Mouse (Mus musculus) forebrain, embryonic 13.5 days (tissue): ENCODE results near the gene Adamtsl1. TPM values are rescaled to one million over a fixed set of nuclear protein-coding genes. Genes with fewer than 3 reads are reported as not detected.
A peak's percentile ranks its signal among the peaks of the same experiment; 100 is the strongest.

Experiments used
- ATAC-seq: fragments of 200-750 bp; cut with Nextera tagmentation; 2 replicates; pipeline ENCODE4 v1.8.0; 2017
- H3K27ac ChIP-seq: fragments of 300-500 bp; sonication (generic); 2 replicates; pipeline ENCODE4 v1.5.1; 2015; ENCODE audit warnings: inconsistent platforms, mild to moderate bottlenecking, moderate library complexity
- H3K27me3 ChIP-seq: fragments of 300-500 bp; sonication (generic); 2 replicates; pipeline ENCODE4 v1.6.1; 2015; ENCODE audit warnings: mild to moderate bottlenecking, inconsistent platforms
- H3K36me3 ChIP-seq: fragments of 300-500 bp; sonication (generic); 2 replicates; pipeline ENCODE4 v1.6.1; 2015; ENCODE audit warnings: mild to moderate bottlenecking, inconsistent platforms; ENCODE audit not compliant: poor library complexity, severe bottlenecking
- H3K4me1 ChIP-seq: fragments of 300-500 bp; sonication (generic); 2 replicates; pipeline ENCODE4 v1.6.1; 2015; ENCODE audit warnings: inconsistent platforms
- H3K4me2 ChIP-seq: fragments of 300-500 bp; sonication (generic); 2 replicates; pipeline ENCODE4 v1.6.1; 2015; ENCODE audit warnings: inconsistent platforms, mild to moderate bottlenecking, moderate library complexity
- H3K4me3 ChIP-seq: fragments of 300-500 bp; sonication (generic); 2 replicates; pipeline ENCODE4 v1.5.1; 2015; ENCODE audit warnings: mild to moderate bottlenecking, inconsistent platforms
- H3K9ac ChIP-seq: fragments of 300-500 bp; sonication (generic); 2 replicates; pipeline ENCODE4 v1.6.1; 2015; ENCODE audit warnings: mild to moderate bottlenecking, inconsistent platforms
- H3K9me3 ChIP-seq: fragments of 300-500 bp; sonication (generic); replicated peaks from 2 replicates; pipeline ENCODE4 v1.6.1; 2016; ENCODE audit warnings: inconsistent platforms
- WGBS: fragments of 180-500 bp; shearing (Covaris S2); methylation state at CpG from one replicate; pipeline ENCODE4 v1.1.7; 2015; 5-methylcytosine and 5-hydroxymethylcytosine counted together
- polyA plus RNA-seq: library from polyadenylated mRNA; unstranded; fragments of >200 nt; fragmentation: Nextera tagmentation; extraction: Ambion mirVana; gene quantifications from 2 replicates; pipeline ENCODE4 v1.2.1, GENCODE M21; 2015

The Adamtsl1 gene
- polyA plus RNA-seq, 1 experiment from 2014 or later = 5.3 TPM

DNA sequence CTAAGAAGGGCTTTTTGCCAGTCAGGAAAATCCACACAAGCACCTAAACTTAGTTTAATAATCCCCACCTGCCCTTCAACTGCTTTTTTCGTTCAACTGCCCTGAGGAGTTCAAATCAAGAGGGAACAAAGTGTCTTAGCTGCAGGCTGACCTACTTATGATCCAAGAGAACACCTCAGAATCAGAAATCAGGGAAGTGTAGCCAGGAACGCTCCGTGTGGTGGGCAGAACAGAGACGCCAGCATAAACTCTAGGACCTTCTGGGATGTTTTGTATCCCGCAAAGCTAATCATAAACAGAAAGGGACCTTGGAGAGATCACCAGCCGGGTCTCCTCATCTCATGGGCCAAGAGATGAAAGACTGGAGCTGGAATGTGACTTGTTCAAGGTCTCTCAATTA is 663.5 kb downstream of the Adamtsl1 start:
- Histone ChIP-seq H3K27me3 (no peaks in the 10 kb centered on the region), H3K9me3 (no peaks in the 10 kb centered on the region), H3K4me2 (no peak overlapping the region), H3K36me3 (no peaks in the 10 kb centered on the region), H3K27ac (no peak overlapping the region), H3K4me3 (no peak overlapping the region), H3K9ac (no peak overlapping the region), H3K4me1 (no peaks in the 10 kb centered on the region)
- 91% methylated on average over 6 of the region's 6 CpGs for WGBS
- no peak for ATAC-seq

DNA sequence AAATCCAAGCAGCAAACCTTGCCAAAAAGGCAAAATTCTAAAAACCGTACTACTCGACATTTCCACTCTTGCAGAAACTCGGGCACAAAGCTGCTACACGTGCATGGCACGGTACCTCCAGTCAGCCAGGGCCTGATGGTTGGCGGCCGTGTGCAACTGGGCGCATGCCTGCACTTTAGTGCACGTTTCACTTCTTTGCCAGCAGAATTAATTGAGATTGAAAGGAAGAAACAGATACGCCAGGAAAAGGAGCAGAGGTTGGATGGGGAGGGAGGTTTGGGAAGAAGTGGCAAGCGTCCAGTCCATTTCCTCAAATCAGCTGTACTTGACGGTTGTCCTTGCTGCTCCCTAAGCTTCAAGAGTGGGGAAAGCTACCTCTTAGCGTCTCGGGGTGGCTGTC is 664.1 kb downstream of the Adamtsl1 start:
- no peaks in the 10 kb centered on the region for H3K4me1 ChIP-seq
- H3K9me3 ChIP-seq = no peaks in the 10 kb centered on the region
- no peak overlapping the region for H3K9ac ChIP-seq
- no peak for ATAC-seq
- H3K4me2 ChIP-seq = no peak overlapping the region
- H3K36me3 ChIP-seq = no peaks in the 10 kb centered on the region
- H3K27me3 ChIP-seq = no peaks in the 10 kb centered on the region
- H3K4me3 ChIP-seq = no peak overlapping the region
- no peak overlapping the region for H3K27ac ChIP-seq
- WGBS = 84% methylated on average over 14 of the region's 14 CpGs

DNA sequence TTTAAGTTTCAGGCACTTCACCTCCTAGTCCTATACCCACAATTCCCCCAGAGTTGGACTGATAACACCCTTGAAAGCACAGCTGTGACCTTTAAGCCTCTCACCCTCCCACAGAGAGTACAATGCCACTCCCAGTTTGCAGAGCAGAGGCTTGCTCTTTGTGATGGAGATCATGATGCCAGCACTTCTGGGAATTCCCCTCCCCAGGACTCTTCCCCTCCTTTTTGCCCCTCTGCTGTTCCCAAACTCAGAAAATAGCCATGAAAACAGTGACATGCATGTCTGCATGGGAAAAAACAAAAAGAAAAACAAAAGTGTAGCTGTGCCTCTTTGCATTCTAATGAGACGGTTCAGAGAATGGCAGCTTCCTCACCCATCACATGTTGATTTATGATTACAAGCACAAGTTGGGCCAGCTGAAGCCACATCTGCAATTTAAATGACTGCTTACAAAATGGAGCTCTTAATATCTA is 669.8 kb downstream of the Adamtsl1 start:
- H3K27ac ChIP-seq = peak overlapping the region; percentile 70
- peaks cover 15% of the 10 kb centered on the region for H3K4me1 ChIP-seq
- 25% methylated on average over 1 of the region's 1 CpGs for WGBS

DNA sequence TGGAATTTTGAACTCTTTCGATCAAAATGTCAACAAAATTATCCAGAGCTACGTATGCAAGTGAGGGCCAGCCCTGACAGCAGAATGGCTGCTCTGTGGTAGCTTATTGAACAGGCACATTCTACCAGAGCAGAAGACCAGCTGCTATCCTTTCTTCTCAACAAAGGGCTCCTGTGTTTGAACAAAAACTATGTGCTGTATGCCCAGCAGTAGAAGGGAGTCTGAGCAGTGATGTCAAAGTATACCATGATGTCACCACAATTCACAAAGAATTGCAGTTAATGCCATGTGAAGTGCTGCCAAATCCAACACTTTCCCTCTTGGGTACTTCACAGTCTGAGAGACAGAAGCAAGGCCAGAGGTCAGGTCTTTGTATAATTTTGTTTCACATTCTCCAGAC is 675.9 kb downstream of the Adamtsl1 start:
- Histone ChIP-seq H3K4me3 (no peak overlapping the region), H3K9me3 (no peaks in the 10 kb centered on the region), H3K4me2 (no peak overlapping the region), H3K27me3 (no peaks in the 10 kb centered on the region), H3K9ac (no peak overlapping the region), H3K27ac (no peak overlapping the region), H3K36me3 (no peaks in the 10 kb centered on the region), H3K4me1 (peaks cover 8% of the 10 kb centered on the region)
- 34% methylated on average over 2 of the region's 2 CpGs for WGBS
- ATAC-seq = peak; percentile 91

More for the DNA sequence above, 669.8 kb downstream of the Adamtsl1 start:
- no peaks in the 10 kb centered on the region for H3K27me3 ChIP-seq
- no peak overlapping the region for H3K9ac ChIP-seq
- H3K9me3 ChIP-seq = no peaks in the 10 kb centered on the region
- H3K4me3 ChIP-seq = no peak overlapping the region
- H3K4me2 ChIP-seq = no peak overlapping the region
- no peaks in the 10 kb centered on the region for H3K36me3 ChIP-seq
- ATAC-seq = peak; percentile 94

DNA sequence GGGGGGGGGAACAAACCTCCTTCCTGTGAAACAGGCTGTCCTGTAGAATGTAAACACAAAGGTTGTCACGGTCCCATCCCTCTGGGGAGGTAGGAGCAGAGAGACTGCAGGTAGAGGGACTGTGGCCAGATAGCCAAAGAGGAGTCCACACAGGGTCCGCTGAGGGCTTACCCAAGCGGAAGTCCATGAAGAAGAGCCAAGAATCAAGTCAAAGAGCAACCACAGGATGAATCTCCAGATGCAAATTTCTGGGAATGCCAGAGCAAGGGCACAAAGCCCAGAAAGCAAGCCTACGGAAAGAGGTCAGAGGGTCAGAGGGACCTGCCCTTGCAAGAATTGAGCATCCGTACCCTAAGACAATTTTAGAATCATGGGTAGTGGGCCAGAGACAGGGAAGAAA is 677.2 kb downstream of the Adamtsl1 start:
- H3K4me3 ChIP-seq = no peak overlapping the region
- H3K9me3 ChIP-seq = no peaks in the 10 kb centered on the region
- H3K27me3 ChIP-seq = no peaks in the 10 kb centered on the region
- no peak overlapping the region for H3K9ac ChIP-seq
- ATAC-seq = no peak
- no peak overlapping the region for H3K27ac ChIP-seq
- peaks cover 8% of the 10 kb centered on the region for H3K4me1 ChIP-seq
- 88% methylated on average over 5 of the region's 5 CpGs for WGBS
- H3K4me2 ChIP-seq = no peak overlapping the region
- H3K36me3 ChIP-seq = no peaks in the 10 kb centered on the region

DNA sequence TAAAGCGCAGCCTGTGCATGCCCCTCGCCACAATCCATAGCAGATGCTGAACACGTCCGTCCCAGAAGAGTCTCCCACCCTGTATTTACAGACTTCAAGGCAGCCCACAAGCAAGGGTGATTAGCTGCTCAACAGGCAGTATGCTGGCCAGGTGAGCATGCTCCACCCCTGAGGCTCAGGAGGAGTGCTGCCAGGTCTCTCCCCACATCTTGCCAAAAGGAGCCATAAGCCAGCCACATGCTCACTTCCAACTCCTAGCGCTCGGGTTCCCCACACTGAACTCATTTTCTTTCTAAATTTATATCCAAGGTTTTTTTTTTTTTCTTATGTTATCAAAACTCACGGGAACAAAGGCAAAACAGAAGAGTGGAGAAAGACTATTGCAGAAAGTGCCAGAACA is 687.8 kb downstream of the Adamtsl1 start:
- H3K27ac ChIP-seq = no peak overlapping the region
- H3K4me2 ChIP-seq = no peak overlapping the region
- H3K4me3 ChIP-seq = no peak overlapping the region
- no peak for ATAC-seq
- H3K9me3 ChIP-seq = no peaks in the 10 kb centered on the region
- no peaks in the 10 kb centered on the region for H3K27me3 ChIP-seq
- H3K4me1 ChIP-seq = no peaks in the 10 kb centered on the region
- H3K36me3 ChIP-seq = no peaks in the 10 kb centered on the region
- H3K9ac ChIP-seq = no peak overlapping the region
- 94% methylated on average over 7 of the region's 7 CpGs for WGBS

DNA sequence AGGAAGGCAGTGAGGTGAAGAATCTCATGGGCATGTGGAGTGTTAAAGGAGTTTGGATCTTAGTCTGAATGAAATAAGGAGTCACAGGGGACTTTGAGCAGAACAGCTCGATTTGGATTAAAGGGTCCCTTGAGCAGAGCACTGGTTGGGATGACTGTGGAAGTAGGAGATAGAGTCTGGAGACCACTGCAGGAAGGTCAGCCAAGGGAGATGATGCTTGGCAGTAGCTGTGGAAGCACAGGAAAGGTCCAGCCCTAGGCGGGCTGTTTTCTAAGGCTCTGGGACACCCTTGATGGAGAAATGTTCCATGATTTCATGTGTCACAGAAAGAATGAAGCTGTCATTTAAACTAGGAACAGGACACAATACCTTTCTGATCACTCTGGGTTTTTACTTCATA is 689.3 kb downstream of the Adamtsl1 start:
- no peak for ATAC-seq
- Histone ChIP-seq H3K4me2 (no peak overlapping the region), H3K27me3 (no peaks in the 10 kb centered on the region), H3K4me1 (no peaks in the 10 kb centered on the region), H3K9ac (no peak overlapping the region), H3K4me3 (no peak overlapping the region), H3K27ac (no peak overlapping the region), H3K36me3 (no peaks in the 10 kb centered on the region), H3K9me3 (no peaks in the 10 kb centered on the region)
- WGBS = 89% methylated on average over 2 of the region's 2 CpGs

DNA sequence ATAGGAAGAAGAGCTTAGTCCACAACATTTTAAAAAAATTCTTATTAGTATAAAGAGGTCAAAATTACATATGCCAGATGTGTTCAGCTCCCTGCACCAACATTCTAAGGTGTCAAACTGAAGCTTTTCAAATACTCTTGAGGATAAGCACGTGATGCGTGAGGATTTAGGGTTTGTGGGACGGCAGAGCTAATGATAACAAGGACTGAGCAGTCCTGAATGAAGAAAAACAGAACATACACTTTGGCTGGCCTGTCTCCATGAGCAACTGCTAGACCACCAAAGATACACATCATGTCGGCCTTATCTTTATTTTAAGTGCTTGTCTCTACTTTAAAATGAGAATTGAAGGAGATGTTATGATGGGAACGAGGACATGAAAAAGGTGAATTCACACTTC is 710.9 kb downstream of the Adamtsl1 start:
- H3K4me2 ChIP-seq = no peak overlapping the region
- no peaks in the 10 kb centered on the region for H3K9me3 ChIP-seq
- H3K9ac ChIP-seq = no peak overlapping the region
- no peaks in the 10 kb centered on the region for H3K4me1 ChIP-seq
- no peak overlapping the region for H3K4me3 ChIP-seq
- no peak for ATAC-seq
- no peaks in the 10 kb centered on the region for H3K36me3 ChIP-seq
- H3K27me3 ChIP-seq = no peaks in the 10 kb centered on the region
- no peak overlapping the region for H3K27ac ChIP-seq
- 87% methylated on average over 5 of the region's 5 CpGs for WGBS

DNA sequence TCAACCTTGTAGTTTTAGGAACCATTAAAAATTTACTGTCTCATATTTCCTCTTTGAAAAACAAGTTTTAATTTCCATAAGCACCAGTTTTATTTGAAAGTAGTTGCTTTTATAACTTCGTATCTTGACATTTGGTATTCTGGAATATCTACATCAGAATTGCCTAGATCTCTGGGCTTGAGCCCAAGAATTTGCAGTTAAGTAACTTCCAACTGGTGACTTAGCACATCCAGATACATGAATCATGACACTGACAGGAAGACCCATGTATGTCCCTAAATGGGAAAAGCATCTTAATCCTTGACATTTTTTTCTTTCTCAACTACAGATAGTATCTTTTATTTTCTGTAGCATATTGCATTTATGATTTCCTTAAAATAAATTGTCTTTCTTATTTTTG is 713.1 kb downstream of the Adamtsl1 start:
- 92% methylated on average over 1 of the region's 1 CpGs for WGBS
- no peak overlapping the region for H3K4me2 ChIP-seq
- no peak overlapping the region for H3K9ac ChIP-seq
- ATAC-seq = no peak
- no peak overlapping the region for H3K27ac ChIP-seq
- H3K4me3 ChIP-seq = no peak overlapping the region
- H3K36me3 ChIP-seq = no peaks in the 10 kb centered on the region
- no peaks in the 10 kb centered on the region for H3K4me1 ChIP-seq
- H3K27me3 ChIP-seq = no peaks in the 10 kb centered on the region
- H3K9me3 ChIP-seq = no peaks in the 10 kb centered on the region

DNA sequence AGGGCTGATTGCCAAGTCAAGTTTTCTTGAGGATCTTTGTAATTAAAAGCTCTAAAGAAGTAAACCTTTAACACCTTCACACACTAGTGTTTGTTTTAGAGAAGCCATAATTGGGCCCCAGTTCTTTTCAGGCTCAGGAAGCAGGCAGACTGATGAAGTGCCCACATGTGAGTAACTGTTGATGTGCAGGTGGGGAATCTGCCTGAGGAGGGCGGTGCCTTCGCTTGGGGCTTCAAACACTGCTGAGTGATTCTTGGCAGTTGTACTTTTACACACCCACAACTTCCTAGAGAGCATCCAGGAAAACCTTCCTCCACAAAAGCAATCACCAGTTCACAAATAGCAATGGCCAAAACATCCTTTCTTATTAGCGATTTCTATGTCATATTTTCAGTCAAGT is 719.2 kb downstream of the Adamtsl1 start:
- no peak overlapping the region for H3K9ac ChIP-seq
- ATAC-seq = no peak
- 72% methylated on average over 3 of the region's 3 CpGs for WGBS

DNA sequence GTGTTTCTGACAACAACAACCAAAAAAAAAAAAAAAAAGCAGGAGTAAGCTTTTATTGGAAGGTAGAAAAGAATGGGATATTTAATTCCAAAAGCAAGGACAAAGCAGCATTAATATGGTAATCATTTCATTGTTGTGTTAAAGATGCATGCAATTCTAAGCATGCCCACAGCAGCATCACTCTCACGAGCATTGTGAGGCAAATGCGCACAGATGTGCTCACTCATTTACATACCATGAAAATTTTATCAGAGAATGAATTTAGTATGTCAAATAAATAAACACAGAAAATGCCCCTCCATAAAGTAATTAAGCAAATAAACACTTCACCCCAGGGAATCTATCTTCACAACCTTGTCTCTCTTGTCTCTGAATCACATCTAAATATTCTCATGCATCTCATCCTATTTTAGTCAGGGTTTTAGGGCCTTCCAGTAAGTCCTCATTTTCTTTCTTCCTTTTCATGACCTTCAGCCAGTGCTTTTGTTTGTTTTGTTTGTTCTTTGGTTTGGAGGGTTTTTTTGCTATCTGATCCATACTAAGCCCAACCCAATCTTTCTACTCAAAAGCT is 728.0 kb downstream of the Adamtsl1 start:
- Histone ChIP-seq H3K4me1 (no peaks in the 10 kb centered on the region; the same call in 1 of the 2 replicates), H3K36me3 (no peaks in the 10 kb centered on the region), H3K27me3 (no peaks in the 10 kb centered on the region), H3K9me3 (no peaks in the 10 kb centered on the region), H3K4me3 (no peak overlapping the region), H3K27ac (no peak overlapping the region), H3K4me2 (no peak overlapping the region), H3K9ac (no peak overlapping the region)
- peak; percentile 91 for ATAC-seq
- WGBS = 24% methylated on average over 2 of the region's 2 CpGs

More for the DNA sequence above, 719.2 kb downstream of the Adamtsl1 start:
- Histone ChIP-seq H3K4me3 (no peak overlapping the region), H3K4me1 (peaks cover 8% of the 10 kb centered on the region; the same call in 1 of the 2 replicates), H3K27me3 (no peaks in the 10 kb centered on the region), H3K27ac (no peak overlapping the region), H3K4me2 (no peak overlapping the region), H3K36me3 (no peaks in the 10 kb centered on the region), H3K9me3 (no peaks in the 10 kb centered on the region)

DNA sequence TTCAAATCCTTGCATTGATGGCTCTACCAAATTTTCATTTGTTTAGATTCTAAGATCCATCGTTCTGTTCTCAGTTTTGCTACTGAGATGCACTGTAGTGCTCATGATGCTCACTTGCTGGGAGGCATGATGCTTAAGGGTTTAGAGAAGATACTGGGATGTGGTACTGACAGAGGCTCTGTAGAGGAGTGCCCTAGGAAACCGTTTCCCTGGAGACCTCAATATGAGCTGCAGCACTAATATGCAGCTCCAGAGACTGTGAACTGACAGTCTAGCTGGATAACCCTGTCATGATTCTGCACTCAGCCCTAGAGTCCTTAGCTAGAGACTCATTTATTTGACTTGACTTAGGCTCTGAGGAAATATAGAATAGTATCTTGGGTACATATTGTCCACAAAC is 756.1 kb downstream of the Adamtsl1 start:
- Histone ChIP-seq H3K9me3 (no peaks in the 10 kb centered on the region), H3K36me3 (no peaks in the 10 kb centered on the region), H3K27ac (no peak overlapping the region), H3K27me3 (no peaks in the 10 kb centered on the region), H3K9ac (no peak overlapping the region), H3K4me1 (no peaks in the 10 kb centered on the region), H3K4me3 (no peak overlapping the region), H3K4me2 (no peak overlapping the region)
- ATAC-seq = no peak
- 54% methylated on average over 2 of the region's 2 CpGs for WGBS

DNA sequence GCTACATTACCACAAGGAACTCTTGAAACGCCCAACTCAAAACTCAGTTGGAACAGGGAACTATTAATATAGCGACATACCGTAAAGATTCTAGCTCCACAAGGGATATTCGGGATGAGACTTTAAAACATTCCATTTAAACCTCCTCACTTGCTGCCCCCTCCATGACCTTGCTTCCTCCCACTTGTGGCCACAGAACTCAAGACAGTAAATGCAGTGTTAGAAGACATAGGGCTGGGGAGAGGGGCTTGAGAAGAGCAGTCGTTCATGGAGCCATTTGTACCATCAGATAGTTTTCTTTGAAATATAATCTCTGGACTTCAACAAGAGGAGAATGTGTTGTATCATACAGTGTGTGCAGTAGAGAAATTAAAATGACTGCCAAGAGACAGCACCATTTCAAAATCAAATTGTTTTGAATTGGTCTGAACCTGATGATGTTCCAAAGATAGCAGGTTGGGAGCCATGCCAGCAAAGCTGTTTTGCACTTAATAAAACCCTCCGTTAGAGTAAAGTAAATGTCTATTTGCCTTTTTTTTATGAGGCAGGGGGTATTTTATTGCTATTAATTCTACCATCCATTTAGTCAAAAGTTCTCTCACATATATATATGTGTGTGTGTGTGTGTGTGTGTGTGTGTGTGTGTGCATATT is 759.9 kb downstream of the Adamtsl1 start:
- 86% methylated on average over 6 of the region's 6 CpGs for WGBS
- H3K27ac ChIP-seq = no peak overlapping the region
- no peak for ATAC-seq

More for the DNA sequence above, 759.9 kb downstream of the Adamtsl1 start:
- no peak overlapping the region for H3K9ac ChIP-seq
- H3K27me3 ChIP-seq = no peaks in the 10 kb centered on the region
- no peaks in the 10 kb centered on the region for H3K36me3 ChIP-seq
- H3K9me3 ChIP-seq = no peaks in the 10 kb centered on the region
- no peak overlapping the region for H3K4me2 ChIP-seq
- peaks cover 14% of the 10 kb centered on the region; the same call in 1 of the 2 replicates for H3K4me1 ChIP-seq
- no peak overlapping the region for H3K4me3 ChIP-seq
